Mouse (Mus musculus) telencephalon, adult 2 months (tissue): ENCODE data around the gene Lgi1.

Source experiments
- DNase-seq: peaks from one replicate; pipeline ENCODE4 v3.0.0-alpha.2; 2011; ENCODE audit warnings: low read depth, low spot score

Gene Lgi1

GRCm38 (mm10) chr19:38264505-38265500, at the start of gene Lgi1:
Gene Lgi1 (plus strand): TSS chr19:38264536.
- DNase-seq, result peak; percentile 72

- no peak for DNase-seq
These were observed 46.6 kb upstream of the Lgi1 start for GRCm38 (mm10) chr19:38217696-38218095.

- DNase-seq, result no peak
These were observed 40.9 kb upstream of the Lgi1 start for GRCm38 (mm10) chr19:38223356-38223904.

DNA sequence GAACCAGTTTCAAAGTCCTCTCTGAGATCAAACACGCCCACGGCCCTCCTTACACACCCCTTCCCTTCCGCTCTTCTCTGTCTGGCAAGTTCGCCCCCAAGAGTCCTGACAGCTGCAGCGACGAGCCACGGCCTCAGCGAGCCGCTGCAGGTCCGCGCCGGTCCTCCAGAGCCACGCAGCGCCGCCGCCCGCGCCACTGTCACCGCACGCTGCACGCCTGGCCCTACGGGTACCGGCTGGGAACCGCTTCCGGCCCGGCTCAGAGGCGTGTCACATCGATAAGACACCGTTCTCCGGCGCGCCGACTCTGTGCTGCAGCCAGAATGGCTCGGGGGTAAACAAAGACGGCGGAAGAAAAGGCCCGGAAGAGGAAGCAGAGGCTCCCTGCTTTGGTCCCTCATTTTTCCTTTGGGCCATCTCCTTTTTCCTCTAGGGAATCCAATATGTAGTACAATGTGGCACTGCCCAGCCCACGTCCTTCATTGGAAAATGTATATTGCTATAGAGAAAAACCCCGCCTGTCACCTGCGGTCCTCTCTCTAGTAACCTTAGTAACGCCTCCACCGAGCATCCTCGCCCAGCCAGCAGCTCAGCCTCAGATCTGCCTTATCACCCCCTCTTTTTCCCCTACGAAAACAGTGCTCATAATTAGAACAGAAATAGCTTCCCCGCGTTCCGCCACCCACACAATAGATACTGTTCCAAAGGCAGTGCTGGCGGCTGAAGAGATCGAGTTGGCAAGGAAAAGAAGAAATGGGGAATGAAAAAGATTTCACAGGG, 40.2 kb upstream of the Lgi1 start, which contains the start of gene Fra10ac1:
TSS of gene Fra10ac1 (minus strand) at position 252 of the 780 bp plus-strand sequence.
- DNase-seq, result peak; percentile 94

DNA sequence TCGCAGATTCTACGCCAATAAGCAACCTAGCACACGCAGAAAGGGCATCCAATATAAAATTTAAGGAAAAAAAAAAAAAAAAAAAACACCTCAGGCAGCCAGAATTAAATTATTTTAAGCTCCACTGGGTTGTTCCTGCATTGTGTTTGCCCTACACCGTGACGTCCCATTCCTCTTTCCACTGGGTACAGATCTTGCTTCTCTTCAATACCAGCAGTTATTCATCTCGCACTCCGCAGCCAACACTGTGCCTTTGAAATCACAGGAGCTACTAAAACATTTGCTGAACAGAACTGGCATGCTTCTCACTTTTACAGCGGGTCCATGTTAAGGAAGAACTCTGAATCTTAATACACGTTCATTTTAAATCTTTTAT, 39.7 kb upstream of the Lgi1 start:
- peak; percentile 75 for DNase-seq

DNA sequence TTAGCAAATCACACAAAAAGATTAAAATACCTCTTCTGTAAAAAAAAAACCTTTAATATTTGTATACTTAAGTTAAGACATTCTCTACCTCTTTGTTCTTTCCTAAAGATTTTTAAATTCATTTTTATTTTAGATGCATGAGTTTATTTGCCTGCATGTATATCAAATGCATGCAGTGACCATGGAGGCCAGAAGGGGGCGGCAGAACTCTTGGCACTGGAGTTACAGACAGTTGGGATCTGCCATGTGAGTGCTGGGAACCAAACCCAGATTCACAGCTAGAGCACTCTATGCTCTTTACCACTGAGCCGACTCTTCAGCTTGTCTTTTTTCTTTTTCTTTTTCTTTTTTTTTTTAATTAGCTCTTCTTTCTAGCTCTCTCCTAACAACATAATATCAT, 35.6 kb upstream of the Lgi1 start:
- no peak for DNase-seq

DNA sequence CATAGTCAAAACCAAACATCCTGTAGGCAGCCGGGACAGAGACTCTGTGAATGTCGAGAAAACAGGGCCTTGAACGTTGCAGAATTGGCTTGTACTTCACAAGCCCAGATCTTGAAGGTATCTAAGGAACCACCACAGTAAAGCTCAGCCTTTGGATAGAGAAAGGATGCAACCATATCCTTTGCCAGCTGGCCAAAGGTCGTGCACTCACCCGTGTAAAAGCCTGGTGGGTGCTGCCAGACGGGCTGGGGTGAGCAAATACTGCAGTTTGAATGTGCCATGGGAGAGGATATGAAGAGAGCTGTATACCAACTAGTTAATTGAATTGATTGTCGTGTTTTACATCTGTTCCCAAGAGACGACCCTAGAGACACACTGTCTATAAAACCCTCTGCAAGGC, 32.2 kb upstream of the Lgi1 start:
- DNase-seq, result no peak

DNA sequence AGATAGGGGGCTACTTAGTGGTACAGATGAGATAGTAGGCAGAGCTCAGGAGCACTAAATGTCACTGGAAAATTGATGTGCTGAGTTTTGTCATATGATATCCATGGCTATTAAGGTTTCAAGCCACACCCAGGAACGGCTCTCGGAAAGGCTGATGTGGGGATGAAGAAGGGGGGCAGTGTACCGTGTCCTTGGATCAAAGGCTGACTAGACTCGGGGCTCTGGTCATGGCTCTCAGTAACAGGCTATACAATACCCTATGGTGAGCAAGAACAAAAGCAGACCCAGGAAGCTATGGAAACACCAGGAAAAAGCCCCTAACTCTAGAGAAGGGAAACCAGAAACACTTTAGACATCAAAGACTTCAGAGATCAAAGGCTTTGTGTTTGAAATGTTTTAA, 31.8 kb upstream of the Lgi1 start:
- no peak for DNase-seq

- DNase-seq, result no peak
These were observed 27.8 kb upstream of the Lgi1 start for GRCm38 (mm10) chr19:38236526-38236925.

DNA sequence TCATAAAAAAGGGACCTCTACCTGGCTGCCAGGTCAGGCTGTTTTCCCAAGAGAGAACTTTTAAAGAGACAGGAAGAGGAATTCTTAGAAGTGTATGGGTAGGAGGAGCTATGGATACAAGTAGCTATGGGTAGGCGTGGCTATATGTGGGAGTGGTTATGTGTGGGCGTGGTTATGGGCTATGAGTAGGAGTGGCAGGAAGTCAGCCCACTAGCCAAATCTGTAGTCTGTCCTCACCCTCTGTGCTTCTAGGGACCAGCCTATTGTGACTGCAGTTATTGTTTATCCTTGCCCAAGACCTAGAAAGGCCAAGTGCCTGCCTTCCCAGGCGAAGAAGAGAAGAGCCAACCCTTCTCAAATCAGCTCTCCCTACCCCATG, 26.5 kb upstream of the Lgi1 start:
- DNase-seq, result no peak

DNA sequence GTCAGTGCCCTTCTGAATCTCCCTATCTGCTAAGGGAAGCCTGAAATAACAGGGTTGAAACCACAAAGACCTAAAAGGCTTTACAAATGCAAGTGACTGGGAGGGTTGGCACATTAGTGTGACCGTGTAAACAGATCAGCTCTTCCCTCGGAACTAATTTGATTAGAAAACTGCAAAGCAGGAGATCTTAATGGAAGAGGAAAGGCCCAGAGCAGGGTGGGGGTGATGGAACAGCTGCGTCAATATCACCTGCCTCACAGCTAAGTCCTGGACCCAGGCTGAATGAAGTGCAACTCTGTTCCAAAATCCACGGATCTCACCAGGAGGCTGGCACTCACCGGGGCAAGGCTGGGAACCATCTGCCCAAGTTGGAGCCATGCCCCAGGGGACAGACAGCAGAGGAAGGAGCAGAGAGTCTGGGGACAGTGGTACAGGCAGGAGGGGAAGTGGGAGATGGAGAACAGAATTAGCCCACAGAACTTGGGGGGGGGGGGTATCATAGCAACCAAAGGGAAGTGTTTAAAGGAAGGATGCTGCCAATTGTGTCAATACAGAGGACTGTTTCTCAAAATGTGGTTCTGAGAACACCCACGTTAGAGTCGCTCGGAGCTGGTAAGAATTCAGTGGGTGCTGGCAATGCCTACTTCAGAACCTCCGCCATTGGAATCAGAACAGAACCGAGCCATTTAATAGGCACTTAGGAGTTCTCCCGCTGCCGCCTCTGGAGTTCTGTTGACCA, 26.0 kb upstream of the Lgi1 start:
- peak; percentile 90 for DNase-seq

DNA sequence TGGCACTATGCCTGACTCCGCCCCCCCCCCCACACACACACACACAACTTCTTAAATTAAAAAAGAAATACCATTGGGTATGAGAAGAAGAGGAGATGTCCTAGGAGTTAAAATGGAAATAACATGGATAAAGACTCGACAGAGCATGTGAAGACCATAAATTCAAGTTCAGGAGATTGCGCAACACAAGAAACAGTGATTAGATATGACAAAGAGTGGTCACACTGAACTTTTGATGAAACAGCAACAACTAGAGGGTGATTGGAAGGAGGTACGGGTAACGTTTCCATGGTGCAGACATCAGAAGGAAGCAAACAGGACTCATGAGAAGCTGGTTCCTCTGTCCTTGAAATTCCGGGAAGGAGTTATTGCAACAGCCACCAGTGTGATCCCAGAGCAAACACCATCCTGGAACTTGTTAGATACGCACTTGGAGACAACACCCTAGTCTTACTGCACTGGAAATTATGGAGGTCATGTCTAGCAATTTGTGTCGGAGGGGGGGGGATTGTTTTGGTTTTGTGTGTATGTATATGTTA, 22.0 kb upstream of the Lgi1 start:
- no peak for DNase-seq

DNA sequence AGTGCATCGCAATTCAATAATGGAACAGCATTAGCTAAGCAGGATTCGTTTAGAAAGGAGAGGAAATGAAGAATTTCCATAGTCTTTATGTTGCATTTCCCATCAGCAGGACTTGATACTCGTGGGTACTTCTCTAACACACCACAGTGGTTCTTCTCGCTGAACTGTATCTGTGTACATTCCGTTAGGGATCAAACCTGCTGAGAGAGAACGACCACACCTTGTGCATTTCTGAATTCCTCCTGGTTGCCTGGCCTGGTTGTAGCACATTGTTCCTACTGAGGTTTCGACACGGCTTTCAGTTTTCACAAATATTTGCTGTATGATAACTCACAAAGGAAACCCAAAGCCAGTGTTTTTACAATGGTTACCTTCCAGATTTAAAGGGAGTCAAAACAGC, 19.6 kb upstream of the Lgi1 start:
- DNase-seq, result no peak

- DNase-seq, result no peak
These were observed 18.8 kb upstream of the Lgi1 start for GRCm38 (mm10) chr19:38245361-38246176.

DNA sequence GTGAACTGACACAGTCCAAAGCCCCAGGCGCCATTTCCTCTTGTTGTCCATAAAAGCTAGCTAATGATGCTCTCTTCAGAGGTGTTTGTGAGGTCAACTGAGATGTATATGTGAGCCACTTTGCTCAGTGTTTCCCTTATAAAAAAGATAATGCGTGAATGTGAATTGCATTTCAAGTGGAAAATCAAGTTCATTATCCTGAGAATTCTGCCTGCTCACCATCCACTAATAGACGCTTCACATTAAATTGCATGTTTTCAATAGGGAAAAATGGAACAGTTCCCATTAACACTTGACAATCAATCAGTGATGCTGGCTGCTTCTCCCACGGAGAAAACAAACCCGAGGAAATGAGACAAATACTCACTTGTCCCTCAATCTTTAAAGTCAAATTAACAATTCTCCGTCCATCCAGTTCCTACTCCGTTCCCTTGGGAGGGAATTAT, 18.1 kb upstream of the Lgi1 start:
- no peak for DNase-seq

DNA sequence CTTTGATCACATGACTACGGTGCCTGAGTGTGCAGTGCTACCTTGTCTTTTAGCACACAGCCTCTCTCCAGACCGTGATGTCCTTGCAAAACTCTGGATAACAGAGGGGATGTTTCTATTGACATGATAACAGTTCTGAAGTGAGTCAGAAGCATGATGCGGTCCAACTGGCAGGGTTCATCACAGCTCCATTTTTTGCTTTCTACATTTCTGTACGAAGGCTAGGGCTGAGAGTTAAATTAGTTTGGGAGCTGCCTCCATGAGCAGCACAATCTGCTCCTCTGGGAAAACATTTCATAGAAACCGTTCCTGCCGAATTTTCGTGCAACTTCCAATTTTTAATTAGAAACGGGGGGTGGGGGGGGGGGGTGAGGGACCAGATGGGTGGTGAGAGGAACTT, 14.7 kb upstream of the Lgi1 start:
- no peak for DNase-seq

DNA sequence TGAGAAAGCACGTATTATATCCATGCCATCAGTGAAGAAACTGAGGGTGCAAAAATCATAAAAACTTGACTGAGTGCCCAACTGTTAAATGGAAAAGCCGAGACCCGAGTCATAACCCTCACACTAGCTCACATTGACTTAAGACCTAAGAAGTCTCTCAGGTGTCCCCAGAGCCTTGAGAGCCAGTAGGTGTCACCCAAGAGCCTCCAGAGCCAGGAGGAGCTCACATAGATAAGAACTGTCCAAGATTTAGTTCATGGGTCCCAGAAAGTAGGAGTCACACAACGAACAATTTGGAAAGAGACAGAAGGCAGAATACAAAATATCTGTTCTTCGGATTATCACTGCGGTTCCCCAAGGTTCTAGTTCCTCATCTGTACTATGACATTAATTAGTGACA, 10.5 kb upstream of the Lgi1 start:
- DNase-seq, result no peak

DNA sequence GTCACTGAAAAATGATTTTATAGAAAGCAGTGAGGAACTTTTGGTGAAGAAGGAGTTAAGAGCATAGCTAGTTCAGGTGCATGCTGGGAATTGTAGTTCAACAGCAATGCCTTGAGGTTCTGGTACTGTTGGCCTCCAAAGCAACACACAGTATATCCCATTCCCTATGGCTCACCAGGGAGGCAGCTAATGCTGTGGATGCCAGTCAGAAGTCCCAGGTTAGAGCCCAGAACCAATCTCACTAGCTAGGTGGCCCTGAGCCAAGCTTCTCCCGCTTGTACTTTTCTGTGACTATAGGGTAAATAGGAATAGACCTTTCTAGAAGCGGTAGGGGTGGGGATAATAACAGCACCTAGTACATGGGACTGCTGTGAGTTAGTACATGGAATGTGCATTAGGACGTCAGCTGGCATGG, 5.7 kb upstream of the Lgi1 start:
- peak; percentile 73 for DNase-seq

DNA sequence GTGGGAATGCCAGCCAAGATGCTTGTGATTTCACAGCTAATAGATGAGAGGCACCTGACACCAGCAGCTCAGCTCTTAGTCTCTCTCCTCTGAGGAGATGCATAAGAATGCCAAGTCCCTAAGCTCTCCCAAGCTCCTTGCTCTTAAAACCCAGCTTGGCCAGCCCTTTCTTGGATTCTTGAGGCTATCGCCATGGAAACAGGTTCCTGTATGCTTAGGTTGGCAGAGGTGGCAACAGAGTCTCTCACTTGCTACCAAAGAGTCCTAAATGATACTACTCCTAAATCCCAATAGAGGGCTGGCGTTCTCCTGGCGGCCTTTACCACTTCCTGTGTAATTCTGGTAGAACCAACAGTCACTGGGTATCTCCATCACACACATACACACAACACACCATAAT, 4.9 kb upstream of the Lgi1 start:
- no peak for DNase-seq

DNA sequence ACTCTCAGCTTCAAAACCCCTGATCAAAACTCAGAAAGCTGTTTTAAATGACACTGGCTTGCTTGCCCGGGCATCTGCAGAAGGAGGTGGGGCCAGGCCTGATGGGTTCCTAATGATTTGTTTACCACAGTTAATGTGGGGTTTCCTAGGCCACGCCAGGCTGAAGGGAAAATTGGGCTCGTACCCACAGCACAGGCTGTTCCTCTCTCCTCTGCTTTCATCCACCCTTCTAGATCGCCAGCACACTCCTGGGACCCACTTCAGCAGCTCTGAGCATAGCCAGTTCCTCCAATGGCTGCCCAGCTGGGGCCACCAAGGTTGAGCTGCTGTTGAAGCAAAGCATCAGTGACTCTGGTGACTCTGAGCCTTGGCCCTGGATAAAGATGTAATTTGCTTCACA, 4.0 kb upstream of the Lgi1 start:
- DNase-seq, result no peak
